Mouse (Mus musculus) cerebellum, adult 9-11 months (tissue): ENCODE results near the gene Cd72.

Experiments used
- DNase-seq: peaks from one replicate; pipeline ENCODE4 v3.0.0; 2022

Cd72 gene

DNA sequence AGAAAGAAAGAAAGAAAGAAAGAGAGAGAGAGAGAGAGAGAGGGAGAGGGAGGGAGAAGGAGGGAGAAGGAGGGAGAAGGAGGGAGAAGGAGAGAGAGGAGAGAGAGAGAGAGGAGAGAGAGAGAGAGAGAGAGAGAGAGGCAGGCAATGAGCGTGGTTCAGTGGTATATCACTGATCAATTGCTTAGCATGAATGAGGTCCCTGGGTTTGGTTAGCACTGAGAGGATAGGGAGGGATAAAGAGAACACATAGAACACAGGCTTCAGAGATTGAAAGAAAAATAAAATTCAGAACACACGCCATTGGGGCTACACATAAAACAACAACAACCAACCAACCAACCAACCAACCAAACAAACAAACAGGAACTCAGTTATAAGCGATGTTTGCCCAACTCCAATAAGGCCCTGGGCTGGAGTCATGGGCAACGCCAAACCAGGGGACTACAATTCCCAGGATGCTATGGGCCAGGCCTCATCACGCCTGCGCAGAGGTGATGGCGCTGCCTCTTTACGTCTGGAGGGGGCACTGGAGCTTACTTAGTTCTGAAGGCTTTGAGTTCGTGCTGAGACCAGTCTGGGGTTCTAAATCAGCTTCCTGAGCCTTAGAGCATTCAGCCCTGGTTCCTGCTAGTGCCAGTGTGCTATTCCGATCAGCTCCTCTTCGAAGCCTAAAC is 23.6 kb upstream of the Cd72 start:
- peak; percentile 91 for DNase-seq

DNA sequence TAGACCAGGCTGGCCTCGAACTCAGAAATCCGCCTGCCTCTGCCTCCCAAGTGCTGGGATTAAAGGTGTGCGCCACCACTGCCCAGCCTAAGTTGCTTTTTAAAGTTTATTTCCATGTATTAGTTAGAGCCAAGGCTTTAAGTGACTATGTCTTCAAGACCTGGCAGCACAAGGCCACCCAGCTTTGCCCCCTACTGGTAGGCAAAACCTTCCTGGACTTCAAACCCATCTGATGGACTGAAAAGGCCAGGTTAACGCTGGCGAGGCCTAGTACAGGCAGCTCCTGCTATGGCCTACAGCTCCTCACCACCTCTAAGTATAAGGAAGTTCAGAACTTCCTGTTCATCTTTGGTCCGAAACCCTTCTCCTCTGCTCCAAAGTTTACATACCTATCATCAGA is 22.2 kb upstream of the Cd72 start:
- no peak for DNase-seq

DNA sequence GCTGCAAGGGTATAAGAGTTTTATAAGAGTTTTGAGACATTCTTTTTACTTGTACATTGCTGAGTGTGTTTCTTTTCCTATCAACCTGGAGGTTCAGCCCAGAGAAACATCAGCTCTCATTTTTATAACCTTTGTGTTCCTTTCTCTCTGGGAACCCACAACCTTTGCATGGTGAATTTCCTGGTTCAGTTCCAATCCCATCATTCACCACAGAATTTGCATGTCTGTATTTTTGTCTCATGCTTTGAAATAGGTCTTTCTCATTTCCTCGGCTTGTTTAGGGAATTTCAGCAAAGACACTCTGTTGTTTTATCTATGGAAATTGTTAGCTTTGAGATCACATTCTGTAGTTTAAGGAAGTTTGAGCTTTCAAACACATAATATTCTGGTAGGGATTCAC is 19.2 kb upstream of the Cd72 start:
- no peak for DNase-seq

DNA sequence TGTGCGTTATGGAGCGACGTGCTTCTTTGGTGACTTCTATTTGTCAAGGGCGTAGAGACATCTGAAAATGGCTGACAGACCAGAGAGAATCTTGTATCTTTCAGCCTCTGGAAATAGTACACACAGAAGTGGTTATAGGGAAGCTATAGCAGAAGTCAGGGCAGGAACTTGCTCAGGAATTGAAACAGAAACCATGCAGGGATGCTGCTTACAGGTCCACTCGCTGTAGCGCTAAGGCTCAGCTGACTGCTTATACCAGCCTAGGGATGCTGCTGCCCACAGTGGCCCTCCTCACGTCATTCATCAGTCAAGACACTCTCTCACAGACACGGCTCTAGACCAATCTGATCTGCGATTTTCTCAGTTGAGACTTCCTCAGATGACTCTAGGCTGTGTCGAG is 15.9 kb upstream of the Cd72 start:
- DNase-seq: no peak

DNA sequence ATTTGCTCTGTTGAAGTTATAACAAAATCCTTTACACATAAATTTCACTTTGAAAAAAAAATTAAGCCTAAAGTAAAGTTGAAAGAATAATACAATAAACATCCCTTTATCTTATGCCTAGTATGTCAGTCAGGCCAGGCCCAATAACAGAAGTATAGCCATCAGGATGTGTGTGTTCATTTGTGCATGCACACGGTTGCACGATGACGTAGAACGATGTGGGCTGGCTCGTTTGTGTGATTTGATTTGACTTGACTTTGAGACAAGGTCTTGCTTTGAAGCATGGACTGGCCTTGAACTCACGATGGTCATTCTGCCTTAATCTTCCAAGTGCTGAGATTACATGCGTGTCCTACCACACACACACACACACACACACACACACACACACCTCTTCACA is 12.4 kb upstream of the Cd72 start:
- DNase-seq: no peak

DNA sequence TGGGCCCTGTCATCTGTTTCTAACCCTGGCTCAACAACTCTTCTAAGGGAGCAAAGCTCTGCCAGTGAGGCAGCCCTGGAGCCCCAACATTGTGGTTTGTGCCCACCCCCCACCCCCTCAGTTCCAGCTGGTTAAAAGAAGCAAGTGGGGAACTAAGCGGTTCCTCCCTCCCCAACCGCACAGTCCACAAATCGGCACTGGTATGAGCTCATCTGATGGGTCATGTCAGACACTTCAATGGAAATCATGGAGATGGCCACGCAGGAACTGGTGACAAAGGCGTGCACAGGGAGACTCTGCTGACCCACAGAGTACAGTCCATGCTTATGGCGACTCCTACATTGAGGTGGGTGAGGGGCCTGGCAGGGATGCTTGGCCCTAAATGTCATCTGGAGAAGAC is 11.5 kb upstream of the Cd72 start:
- no peak for DNase-seq

DNA sequence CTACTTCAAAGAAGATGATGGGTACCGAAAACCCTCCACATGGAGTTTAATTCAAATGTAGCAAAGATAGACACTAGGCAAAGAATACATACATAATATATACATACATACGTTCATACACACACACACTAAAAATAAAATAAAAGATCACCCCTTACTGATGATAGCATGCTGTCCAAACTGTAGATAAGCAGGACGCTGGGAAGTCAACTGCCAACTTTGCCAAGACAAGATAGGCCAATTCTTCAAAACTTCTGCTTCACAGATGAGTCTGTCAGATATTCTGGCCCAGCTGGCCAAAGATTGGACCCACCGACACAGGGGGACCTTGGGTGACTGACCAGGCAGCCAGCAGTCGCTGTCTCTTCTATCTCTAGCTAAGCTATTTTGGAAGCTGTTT is 8.7 kb upstream of the Cd72 start:
- DNase-seq: no peak

DNA sequence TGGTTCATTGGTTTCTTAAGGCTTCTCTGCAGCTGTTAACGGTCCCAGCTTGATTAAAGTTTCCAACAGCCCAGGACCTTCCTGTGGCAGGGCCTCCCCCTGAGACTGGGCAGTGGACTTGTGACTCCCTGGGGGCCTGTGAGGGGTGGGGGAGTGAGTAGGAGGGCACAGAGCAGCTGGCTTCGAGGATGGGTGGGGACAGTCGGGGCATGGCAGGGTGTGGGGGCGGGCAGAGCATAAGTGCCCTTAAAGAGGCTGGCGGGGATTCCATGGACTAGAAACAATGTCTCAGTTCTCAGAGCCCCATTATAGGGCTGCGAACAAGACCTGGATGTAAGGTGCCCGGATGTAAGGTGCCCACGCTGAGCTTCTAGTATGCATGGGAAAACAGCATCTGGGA is 2.7 kb upstream of the Cd72 start:
- no peak for DNase-seq

DNA sequence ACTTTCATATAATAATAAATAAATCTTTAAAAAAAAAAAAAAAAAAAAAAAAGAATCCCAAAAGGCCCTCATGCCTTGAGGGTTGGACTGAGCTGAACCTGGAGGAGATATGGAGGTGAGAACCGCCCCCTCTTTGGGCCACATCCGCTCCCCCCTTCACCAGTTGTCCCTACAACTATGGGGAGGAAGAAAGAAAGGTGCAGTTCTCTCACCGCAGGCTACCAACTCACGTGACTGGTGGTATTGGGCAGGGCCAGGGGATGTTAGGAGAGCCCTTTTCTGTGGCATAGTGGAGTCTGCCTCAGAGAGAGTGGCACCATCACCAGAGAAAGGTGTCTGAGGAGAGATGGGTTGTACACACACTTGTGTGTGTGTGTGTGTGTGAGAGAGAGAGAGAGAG is 2.0 kb upstream of the Cd72 start:
- no peak for DNase-seq

DNA sequence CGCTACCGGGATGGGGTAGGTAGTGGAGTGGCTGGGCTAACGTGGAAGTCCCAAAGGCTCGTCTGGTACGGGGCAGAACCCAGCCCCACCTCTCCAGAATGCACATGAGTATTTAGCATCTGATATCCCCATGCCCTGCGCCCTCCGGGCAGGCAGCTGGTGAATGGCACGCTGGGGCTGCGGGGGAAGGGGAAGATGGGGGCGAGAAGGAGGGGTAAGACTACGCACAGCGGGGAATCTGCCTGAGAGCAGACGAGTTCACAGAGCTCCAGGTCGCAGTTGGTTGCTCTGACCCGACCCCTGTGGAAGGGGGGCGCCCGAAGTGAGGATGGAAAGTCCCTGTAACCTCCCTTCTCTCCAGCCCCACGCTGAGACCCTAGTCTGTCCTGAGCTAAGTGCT is 1.0 kb downstream of the Cd72 start:
- DNase-seq: no peak

DNA sequence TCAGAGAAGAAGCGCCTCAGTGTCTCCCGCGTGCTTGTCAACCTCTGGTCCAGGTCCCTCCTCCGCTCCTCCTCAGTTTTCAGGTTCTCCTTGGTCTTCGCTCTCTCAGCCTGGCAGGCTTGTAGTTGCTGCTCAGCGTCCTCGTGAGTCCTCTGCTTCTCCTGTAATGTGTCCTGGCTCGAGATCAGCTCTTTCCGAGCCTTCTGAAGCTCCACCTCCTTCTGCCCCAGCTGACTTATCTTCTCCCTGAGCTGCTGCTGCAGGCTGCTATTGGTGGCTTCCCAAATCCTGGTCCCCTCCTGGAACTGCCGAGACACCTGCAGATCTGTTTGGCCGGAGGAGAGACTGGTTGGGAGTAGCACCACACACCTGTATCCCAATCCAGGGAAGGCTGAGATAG is 2.1 kb downstream of the Cd72 start:
- no peak for DNase-seq

DNA sequence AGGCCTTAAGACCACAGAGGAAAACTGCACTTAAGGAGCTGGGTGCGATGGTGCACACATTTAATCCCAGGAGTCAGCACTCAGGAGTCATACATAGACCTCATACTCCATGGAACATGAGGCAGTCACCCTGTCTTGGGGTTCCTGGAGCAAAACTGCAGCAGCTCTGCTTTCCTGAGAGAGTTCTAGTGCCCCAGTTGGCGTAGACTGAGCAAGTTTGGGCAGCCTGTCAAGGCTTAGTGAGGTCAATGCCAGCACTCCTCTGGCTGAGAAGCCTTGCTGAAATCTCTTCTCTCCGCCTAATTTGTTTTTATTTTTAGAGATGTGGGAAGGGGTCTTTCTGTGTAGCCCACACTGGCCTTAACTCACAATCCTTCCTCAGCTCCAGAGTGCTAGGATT is 5.9 kb downstream of the Cd72 start:
- DNase-seq: no peak

DNA sequence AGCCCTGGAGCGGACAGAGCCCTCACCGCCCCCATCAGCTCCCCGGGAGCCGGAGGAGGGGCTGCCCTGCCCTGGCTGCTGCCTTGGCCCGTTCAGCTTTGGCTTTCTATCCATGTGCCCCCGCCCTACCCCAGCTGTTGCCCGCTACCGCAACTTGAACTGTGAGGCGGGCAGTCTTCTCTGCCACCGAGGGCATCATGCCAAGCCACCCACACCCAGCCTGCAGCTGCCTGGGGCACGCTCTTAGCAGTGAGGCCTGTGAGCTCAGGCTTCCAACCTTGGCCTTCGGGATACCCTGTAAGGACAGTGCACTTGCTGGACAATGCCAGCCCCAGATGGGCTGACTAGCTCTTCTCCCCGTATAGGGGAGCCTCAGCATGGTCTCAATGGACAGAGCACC is 7.2 kb downstream of the Cd72 start:
- no peak for DNase-seq

DNA sequence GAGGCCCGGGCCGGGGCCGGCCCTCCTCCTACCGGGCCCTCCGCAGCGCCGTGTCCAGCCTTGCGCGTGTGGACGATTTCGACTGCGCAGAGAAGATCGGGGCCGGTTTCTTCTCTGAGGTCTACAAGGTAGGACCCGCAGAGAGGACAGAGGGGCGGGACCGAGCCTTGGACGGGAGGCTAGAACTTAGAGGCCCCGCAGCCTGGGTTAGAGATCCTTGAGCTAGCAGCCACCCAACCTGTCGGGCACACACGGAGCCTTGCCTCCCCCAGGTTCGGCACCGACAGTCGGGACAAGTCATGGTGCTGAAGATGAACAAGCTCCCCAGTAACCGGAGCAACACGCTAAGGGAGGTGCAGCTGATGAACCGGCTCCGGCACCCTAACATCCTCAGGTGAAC is 10.9 kb downstream of the Cd72 start:
- peak; percentile 60 for DNase-seq

DNA sequence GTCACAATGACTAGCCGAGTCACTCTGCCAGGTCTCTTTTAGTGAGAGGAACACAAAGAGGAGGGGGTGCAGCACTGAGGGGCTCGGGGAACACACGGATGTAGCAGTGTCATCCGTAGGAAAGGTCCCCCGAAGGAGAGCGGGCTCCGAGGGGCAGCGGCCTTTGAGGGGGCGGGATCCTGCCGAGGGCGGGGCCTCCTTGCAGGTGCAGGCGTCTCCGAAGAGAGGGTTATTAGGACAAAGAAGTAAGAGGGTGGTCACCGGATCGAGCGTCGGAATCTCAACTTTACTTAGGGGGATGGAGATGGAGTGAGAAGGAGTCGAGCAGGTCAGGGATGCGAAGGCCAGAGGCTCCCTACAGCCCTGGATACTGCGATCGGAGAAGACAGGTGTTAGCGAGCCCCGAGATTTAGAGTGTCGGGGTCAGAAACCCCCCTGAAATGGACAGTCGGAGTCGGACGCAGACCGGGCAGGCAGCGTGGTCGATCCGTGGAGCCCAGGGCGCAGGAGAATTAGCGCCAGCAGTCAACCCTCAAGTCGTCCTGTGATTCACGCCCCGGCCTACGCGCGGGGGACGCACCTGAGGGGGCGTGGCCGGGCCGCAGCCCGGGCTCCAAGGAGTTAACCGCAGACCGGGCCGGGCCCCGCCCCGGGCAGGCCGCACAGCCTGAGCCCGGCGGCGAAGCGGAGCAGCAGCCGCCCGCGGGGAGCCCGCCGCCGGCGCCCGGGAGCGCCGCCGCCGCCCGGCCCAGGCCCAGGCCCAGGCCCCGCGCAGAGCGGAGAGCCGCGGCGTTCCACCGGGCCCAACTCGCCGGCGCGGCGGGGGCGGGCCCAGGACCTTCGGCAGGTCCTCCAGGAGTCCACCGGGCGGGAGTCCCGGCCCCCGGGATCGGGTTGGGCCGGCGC is 11.7 kb downstream of the Cd72 start:
- peak; percentile 85 for DNase-seq

DNA sequence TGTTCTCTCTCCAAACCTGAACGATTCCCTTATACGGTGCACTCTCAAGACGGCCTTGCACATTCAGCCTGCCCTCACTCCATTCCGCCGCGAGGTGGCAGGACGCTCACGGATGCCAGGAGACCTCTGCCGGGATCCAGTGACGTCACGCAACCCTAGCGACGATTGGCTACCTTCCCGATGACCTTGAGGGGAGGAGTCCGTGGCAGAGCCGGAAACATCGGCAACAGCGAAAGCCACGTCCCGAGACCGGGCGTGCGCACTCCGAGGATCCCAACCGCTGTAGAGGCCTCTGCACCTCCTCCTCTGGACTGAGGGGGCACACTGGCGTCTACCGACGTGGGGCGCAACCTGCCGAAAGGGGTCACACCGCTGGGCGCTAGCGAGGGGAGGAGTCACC is 12.4 kb downstream of the Cd72 start:
- peak; percentile 99 for DNase-seq

DNA sequence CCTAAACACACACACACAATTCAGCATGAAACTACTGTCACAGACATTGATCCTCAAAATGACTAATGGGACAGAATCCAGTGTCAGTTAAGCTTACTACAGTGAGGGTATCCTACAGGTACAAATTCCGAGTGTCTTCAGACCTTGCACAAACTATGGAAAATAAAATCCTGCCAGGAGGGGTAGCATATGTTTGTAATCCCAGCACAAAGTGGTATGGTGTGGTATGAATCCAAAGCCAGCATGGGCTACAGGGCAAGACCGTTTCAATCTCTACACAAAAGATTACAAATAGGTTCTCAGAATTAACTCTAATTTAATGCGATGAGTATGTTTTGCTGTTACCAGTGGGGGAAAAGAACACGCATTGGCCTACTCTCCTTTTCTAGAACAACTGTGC is 12.8 kb downstream of the Cd72 start, which contains the start of gene Tesk1:
Gene Tesk1 (plus strand): TSS at position 301 of the 400 bp plus-strand sequence.
- no peak for DNase-seq

DNA sequence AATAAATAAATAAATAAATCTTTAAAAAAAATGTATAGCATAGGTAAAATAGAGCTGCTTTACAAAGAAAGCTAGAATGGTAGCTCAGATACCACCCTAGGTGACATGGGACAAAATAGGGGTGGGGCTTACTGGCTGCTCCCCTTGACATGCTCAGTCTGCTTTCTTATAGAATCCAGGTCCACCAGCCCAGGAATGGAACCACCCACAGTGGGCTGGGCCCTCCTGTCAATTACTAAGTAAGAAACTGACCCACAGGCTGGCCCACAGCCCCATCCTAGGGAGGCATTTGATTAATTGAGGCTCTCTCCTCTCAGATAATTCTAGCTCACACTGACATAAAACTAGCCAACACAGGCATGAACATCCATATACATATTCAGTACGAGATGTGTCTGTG is 21.6 kb downstream of the Cd72 start:
- DNase-seq: no peak

DNA sequence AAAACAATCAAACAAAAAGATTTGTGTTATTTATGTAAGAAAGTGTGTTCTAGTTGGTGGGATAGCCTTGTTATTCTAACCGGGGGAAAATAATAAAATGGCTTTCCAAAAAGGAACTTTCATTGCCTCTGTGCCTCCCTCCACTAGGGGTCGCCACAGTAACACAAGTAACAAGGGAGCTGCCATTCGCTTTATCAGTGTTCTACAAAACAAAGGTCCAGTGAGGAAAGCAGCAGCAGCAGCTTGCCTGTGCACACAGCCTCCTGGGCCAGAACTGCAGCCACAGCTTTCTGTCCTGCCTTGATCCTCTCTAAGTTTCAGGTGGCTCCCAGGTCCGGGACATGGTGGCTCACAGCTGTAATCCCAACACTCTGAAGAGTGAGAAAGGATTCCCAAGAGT is 22.7 kb downstream of the Cd72 start:
- DNase-seq: peak; percentile 82

DNA sequence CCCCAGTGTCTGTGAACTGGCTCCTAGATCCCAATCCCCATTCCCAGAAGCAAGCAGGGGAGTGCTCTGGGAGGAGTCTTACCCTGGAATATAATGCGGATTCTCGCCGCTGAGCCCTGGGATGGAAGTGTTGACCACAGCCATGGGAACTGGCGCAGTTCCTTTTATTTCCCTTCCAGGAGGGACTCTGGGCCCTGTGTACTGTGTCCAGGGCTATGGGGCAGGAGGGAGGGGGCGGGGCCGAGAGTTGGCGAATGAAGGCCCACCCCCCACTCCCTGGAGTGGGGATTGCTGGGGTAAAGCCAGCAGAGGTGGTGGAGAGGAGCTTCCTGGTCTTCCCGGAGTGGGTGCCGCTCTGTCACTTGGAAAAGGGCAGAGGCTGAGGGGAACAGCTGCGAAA is 25.5 kb downstream of the Cd72 start, which contains the start of gene Fam166b:
Gene Fam166b (minus strand): TSS at position 189 of the 400 bp plus-strand sequence.
- DNase-seq: no peak

DNA sequence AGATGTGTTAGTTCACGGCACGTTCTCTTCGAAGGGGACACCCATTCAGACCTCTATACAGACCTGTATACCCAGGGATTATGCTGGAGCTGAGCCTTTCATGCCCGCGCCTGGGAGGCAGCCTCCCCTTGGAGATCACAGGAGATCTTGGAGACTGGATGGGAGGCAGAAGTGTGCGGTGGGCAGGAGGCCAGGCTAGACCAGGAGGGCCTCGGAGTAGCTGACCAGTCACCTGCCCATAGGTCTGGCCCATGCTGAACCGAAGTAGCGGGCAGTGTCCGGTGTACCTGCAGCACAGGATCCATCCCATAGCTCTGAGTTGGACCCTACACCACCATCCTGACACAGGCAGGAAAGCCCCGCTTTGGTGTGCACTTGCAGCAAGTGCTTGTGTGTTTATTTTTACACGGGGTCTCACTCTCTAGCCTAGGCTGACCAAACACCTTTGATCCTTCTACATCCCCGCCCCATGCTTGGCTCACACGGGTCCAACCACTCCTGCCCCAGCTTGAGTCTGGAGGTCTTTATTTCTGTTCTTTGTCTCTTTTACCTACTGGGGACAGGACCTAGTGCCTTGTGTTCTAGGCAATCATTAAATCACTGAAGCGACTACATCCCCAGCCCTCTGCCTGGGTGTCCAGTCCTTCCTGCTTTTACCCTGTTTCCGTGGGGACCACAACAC is 26.1 kb downstream of the Cd72 start:
- no peak for DNase-seq

DNA sequence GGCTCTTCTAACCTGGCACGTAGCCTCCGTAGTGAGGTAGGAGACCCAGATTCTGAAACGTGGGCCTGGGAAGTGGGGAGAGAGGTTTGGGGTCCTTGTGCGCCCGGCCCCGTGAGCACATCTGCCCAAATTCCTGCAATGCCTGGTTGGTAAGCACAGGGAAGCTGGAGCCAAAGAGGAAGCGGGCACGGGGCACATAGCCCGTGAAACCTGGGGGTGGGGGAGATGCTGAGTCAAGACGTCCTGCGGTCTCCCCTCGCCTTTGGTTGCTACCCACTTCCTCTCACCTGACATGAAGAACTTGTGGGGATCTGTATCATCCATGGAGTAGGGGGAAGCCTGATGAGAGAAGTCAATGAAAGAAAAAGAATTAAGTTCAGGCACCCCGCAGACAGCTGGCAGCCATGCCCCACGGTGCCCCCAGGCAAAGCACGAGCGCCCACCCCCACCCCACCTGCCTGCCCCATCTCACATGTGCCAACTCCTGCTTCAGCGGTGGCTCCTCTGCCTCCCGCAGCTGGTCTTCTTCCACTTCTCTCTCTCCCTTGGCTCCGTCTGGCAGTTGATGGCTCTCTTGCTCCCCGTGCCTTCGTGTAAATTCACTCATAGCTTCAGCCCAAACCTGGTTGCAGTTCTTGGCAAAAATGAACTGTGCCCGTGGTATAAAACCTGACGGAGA is 26.8 kb downstream of the Cd72 start:
- DNase-seq: peak; percentile 20

DNA sequence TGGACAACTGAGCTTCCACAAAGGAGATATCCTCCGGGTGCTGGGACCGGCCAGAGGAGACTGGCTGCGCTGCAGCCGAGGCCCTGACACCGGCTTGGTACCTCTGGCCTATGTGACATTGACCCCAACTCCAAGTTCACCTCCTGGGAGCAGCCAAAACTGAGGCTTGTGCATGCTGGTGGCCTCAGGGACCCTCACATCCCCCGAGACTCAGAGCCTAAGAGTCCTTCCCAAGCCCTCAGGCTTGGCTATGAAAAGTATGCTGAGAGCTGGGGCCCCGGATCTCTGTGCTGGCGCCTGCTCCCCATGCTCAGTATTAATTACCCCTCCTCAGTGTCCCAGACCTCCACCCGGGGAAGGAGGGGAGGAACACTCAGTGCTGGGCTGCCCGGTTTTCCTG is 27.9 kb downstream of the Cd72 start:
- no peak for DNase-seq
